Mouse (Mus musculus) erythroblast, embryonic 14.5 days (primary cell): ENCODE results near the gene Rabggta.

Experiments used
- GATA1 ChIP-seq: IDR thresholded peaks from 2 replicates; pipeline ENCODE4 v1.6.1; 2012; ENCODE audit warnings: low read length, inconsistent platforms, mixed read lengths
- TAL1 ChIP-seq: IDR thresholded peaks from 3 replicates; pipeline ENCODE4 v1.6.1; 2012; ENCODE audit warnings: low read length, inconsistent platforms, mixed read lengths

- TF ChIP-seq GATA1 (no peak), TAL1 (no peak)
Measured at GRCm38 (mm10) chr14:55720666-55721065, 1.4 kb downstream of the Rabggta start.
